Mouse (Mus musculus) hindbrain, embryonic 14.5 days (tissue): Measurements from ENCODE around the gene Emc1. TPM values are rescaled to one million over a fixed set of nuclear protein-coding genes. Genes with fewer than 3 reads are reported as not detected.
A peak's percentile ranks its signal among the peaks of the same experiment; 100 is the strongest.

Experiments used
- ATAC-seq: fragments of 200-750 bp; cut with Nextera tagmentation; 2 replicates; pipeline ENCODE4 v1.8.0; 2017; ENCODE audit warnings: moderate number of reproducible peaks, mild to moderate bottlenecking, moderate TSS enrichment, moderate library complexity; ENCODE audit not compliant: low FRiP score
- DNase-seq: peaks from one replicate; pipeline ENCODE4 v3.0.0-alpha.2; 2015; ENCODE audit warnings: low spot score
- H3K27ac ChIP-seq: fragments of 300-500 bp; sonication (generic); 2 replicates; pipeline ENCODE4 v1.5.1; 2014; ENCODE audit warnings: mild to moderate bottlenecking, moderate library complexity
- H3K27me3 ChIP-seq: fragments of 300-500 bp; sonication (generic); 2 replicates; pipeline ENCODE4 v1.6.1; 2014; ENCODE audit warnings: mild to moderate bottlenecking, low read length, mixed read lengths; ENCODE audit not compliant: control insufficient read depth, insufficient read depth
- H3K36me3 ChIP-seq: fragments of 300-500 bp; sonication (generic); replicated peaks from 2 replicates; pipeline ENCODE4 v1.6.1; 2014; ENCODE audit not compliant: control insufficient read depth, insufficient read depth
- H3K4me1 ChIP-seq: fragments of 300-500 bp; sonication (generic); replicated peaks from 2 replicates; pipeline ENCODE4 v1.6.1; 2014; ENCODE audit warnings: antibody characterized with exemption, low read length, mixed read lengths; ENCODE audit not compliant: control insufficient read depth, insufficient read depth
- H3K4me2 ChIP-seq: fragments of 300-500 bp; sonication (generic); replicated peaks from 2 replicates; pipeline ENCODE4 v1.6.1; 2014; ENCODE audit warnings: mild to moderate bottlenecking, moderate library complexity
- H3K4me3 ChIP-seq: fragments of 300-500 bp; sonication (generic); replicated peaks from 2 replicates; pipeline ENCODE4 v1.5.1; 2014; ENCODE audit warnings: mild to moderate bottlenecking, low read length
- H3K9ac ChIP-seq: fragments of 300-500 bp; sonication (generic); 2 replicates; pipeline ENCODE4 v1.6.1; 2014
- H3K9me3 ChIP-seq: fragments of 300-500 bp; sonication (generic); 2 replicates; pipeline ENCODE4 v1.6.1; 2016; ENCODE audit warnings: low read length; ENCODE audit not compliant: control insufficient read depth
- WGBS: fragments of 180-500 bp; shearing (Covaris S2); extraction: QIAGEN DNeasy Blood & Tissue Kit; methylation state at CpG from one replicate; pipeline ENCODE4 v1.1.7; 2014; 5-methylcytosine and 5-hydroxymethylcytosine counted together
- polyA plus RNA-seq: library from polyadenylated mRNA; unstranded; fragments of >200 nt; fragmentation: Nextera tagmentation; extraction: Ambion mirVana; gene quantifications from 2 replicates; pipeline ENCODE4 v1.2.1, GENCODE M21; 2014

Gene Emc1
- polyA plus RNA-seq: 35.1 and 36.8 TPM in 2 replicates

GRCm38 (mm10) chr4:139351931-139352711, at the start of gene Emc1, which contains the start of the genes Mrto4 and Ubr4:
TSS of gene Emc1 (plus strand) at chr4:139352587.
TSS of gene Mrto4 (minus strand) at chr4:139352576.
TSS of gene Ubr4 (plus strand) at chr4:139352609.
- peak within 1 kb of the TSS; percentile 98 for H3K27ac ChIP-seq
- H3K4me1 ChIP-seq: peaks cover 14% of the 10 kb centered on the region
- peak; percentile 84 for DNase-seq
- peak within 1 kb of the TSS; percentile 91 for H3K4me3 ChIP-seq
- no peaks in the 10 kb centered on the region for H3K27me3 ChIP-seq
- ATAC-seq: peak; percentile 95
- peaks cover 51% of the 10 kb centered on the region for H3K36me3 ChIP-seq
- H3K9me3 ChIP-seq: no peaks in the 10 kb centered on the region
- WGBS: under 1% methylated on average over 64 of the region's 64 CpGs
- peak within 1 kb of the TSS; percentile 97 for H3K4me2 ChIP-seq
- H3K9ac ChIP-seq: peak within 1 kb of the TSS; percentile 95

- H3K9me3 ChIP-seq: no peaks in the 10 kb centered on the region
- H3K27me3 ChIP-seq: no peaks in the 10 kb centered on the region
- H3K9ac ChIP-seq: no peak overlapping the region
- peaks cover 10% of the 10 kb centered on the region for H3K4me1 ChIP-seq
- H3K4me3 ChIP-seq: no peak overlapping the region
- H3K27ac ChIP-seq: no peak overlapping the region
- DNase-seq: no peak
- no peak overlapping the region for H3K4me2 ChIP-seq
- 96% methylated on average over 3 of the region's 3 CpGs for WGBS
- ATAC-seq: no peak
- peaks cover 42% of the 10 kb centered on the region for H3K36me3 ChIP-seq
Measured at GRCm38 (mm10) chr4:139305521-139305920, 46.9 kb upstream of the Emc1 start.

GRCm38 (mm10) chr4:139307916-139308315, 44.5 kb upstream of the Emc1 start:
- Histone ChIP-seq H3K4me3 (no peak overlapping the region), H3K4me2 (no peak overlapping the region), H3K9ac (no peak overlapping the region), H3K36me3 (peaks cover 21% of the 10 kb centered on the region), H3K27me3 (no peaks in the 10 kb centered on the region; the same call in 1 of the 2 replicates), H3K9me3 (no peaks in the 10 kb centered on the region), H3K4me1 (peaks cover 19% of the 10 kb centered on the region), H3K27ac (no peak overlapping the region)
- DNase-seq (no peak), ATAC-seq (no peak)
- 81% methylated on average over 5 of the region's 5 CpGs for whole genome bisulfite sequencing

- Histone ChIP-seq H3K4me2 (peak overlapping the region; percentile 97), H3K36me3 (peaks cover 26% of the 10 kb centered on the region), H3K9ac (peak overlapping the region; percentile 86), H3K27ac (no peak overlapping the region), H3K4me3 (peak overlapping the region; percentile 91), H3K4me1 (peaks cover 19% of the 10 kb centered on the region), H3K9me3 (no peaks in the 10 kb centered on the region), H3K27me3 (no peaks in the 10 kb centered on the region; the same call in 1 of the 2 replicates)
- DNase-seq (no peak), ATAC-seq (no peak)
- WGBS: 22% methylated on average over 6 of the region's 6 CpGs
Measured at GRCm38 (mm10) chr4:139309651-139310050, 42.7 kb upstream of the Emc1 start.

GRCm38 (mm10) chr4:139310171-139310898, 42.1 kb upstream of the Emc1 start, which contains the start of the genes Pqlc2 and Akr7a5:
TSS of gene Pqlc2 (minus strand) at chr4:139310708.
TSS of gene Akr7a5 (plus strand) at chr4:139310744.
- H3K27ac ChIP-seq: peak within 1 kb of the TSS; percentile 71
- H3K4me3 ChIP-seq: peak within 1 kb of the TSS; percentile 91
- H3K36me3 ChIP-seq: peaks cover 29% of the 10 kb centered on the region
- H3K4me2 ChIP-seq: peak within 1 kb of the TSS; percentile 97
- H3K27me3 ChIP-seq: no peaks in the 10 kb centered on the region; the same call in 1 of the 2 replicates
- DNase-seq (peak; percentile 98), ATAC-seq (peak; percentile 90)
- WGBS: under 1% methylated on average over 63 of the region's 63 CpGs
- no peaks in the 10 kb centered on the region for H3K9me3 ChIP-seq
- H3K9ac ChIP-seq: peak within 1 kb of the TSS; percentile 86
- H3K4me1 ChIP-seq: peaks cover 19% of the 10 kb centered on the region

- no peak for DNase-seq
- WGBS: 1% methylated on average over 50 of the region's 53 CpGs
- peak overlapping the region; percentile 97 for H3K4me2 ChIP-seq
- H3K9me3 ChIP-seq: no peaks in the 10 kb centered on the region
- H3K27me3 ChIP-seq: no peaks in the 10 kb centered on the region; the same call in 1 of the 2 replicates
- peak overlapping the region; percentile 91 for H3K4me3 ChIP-seq
- H3K27ac ChIP-seq: peak overlapping the region; percentile 71
- ATAC-seq: peak; percentile 72
- peak overlapping the region; percentile 86 for H3K9ac ChIP-seq
- H3K36me3 ChIP-seq: peaks cover 26% of the 10 kb centered on the region
- H3K4me1 ChIP-seq: peaks cover 19% of the 10 kb centered on the region
Measured at GRCm38 (mm10) chr4:139310899-139311701, 41.3 kb upstream of the Emc1 start.

- 24% methylated on average over 14 of the region's 14 CpGs for WGBS
- H3K4me1 ChIP-seq: peaks cover 19% of the 10 kb centered on the region
Measured at GRCm38 (mm10) chr4:139311707-139312106, 40.7 kb upstream of the Emc1 start.

GRCm38 (mm10) chr4:139312632-139313031, 39.8 kb upstream of the Emc1 start:
- no peak overlapping the region for H3K27ac ChIP-seq
- no peaks in the 10 kb centered on the region for H3K9me3 ChIP-seq
- no peak overlapping the region for H3K4me3 ChIP-seq
- H3K4me2 ChIP-seq: no peak overlapping the region
- H3K27me3 ChIP-seq: no peaks in the 10 kb centered on the region; the same call in 1 of the 2 replicates
- 53% methylated on average over 4 of the region's 4 CpGs for WGBS
- no peak for DNase-seq
- no peak for ATAC-seq
- H3K4me1 ChIP-seq: peaks cover 19% of the 10 kb centered on the region
- no peak overlapping the region for H3K9ac ChIP-seq
- H3K36me3 ChIP-seq: peaks cover 23% of the 10 kb centered on the region

More at GRCm38 (mm10) chr4:139311707-139312106, 40.7 kb upstream of the Emc1 start:
- Histone ChIP-seq H3K9me3 (no peaks in the 10 kb centered on the region), H3K27ac (no peak overlapping the region), H3K27me3 (no peaks in the 10 kb centered on the region; the same call in 1 of the 2 replicates), H3K36me3 (peaks cover 24% of the 10 kb centered on the region), H3K4me3 (peak overlapping the region; percentile 91), H3K4me2 (peak overlapping the region; percentile 97), H3K9ac (peak overlapping the region; percentile 86; the same call in 1 of the 2 replicates)
- ATAC-seq (no peak), DNase-seq (no peak)
